Mouse (Mus musculus): Measurements from ENCODE around the gene Foxo6. TPM values are rescaled to one million over a fixed set of nuclear protein-coding genes. Genes with fewer than 3 reads are reported as not detected.

Gene Foxo6
- polyA plus RNA-seq, 1 experiment, result 0.61 TPM

DNA sequence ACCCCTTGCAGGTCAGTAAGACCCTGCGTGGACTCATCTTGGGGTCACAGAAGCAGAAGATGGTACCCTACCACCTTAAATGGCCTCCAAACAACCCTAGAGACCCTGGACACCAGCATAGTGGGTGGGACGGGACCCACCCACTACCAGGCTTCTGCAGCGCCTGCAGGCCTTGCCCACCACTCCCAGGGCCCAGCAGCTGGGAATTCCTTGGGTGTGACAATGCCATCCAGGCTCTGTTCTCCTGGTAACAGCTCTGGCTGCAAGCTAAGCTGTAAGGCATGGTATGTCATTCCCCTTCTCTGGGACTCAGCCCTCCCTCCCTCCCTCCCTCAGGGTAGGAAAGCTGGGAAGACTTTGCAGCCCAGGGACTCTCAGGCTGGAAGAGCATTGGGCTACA is 58.5 kb downstream of the Foxo6 start:
- Histone ChIP-seq H3K27me3 (ENCODE audit: control insufficient read depth, insufficient read depth, low read length, poor library complexity, severe bottlenecking) (no peaks in the 10 kb centered on the region), H3K9ac (ENCODE audit: low read depth, poor library complexity, severe bottlenecking) (no peak overlapping the region), H3K9me3 (replicated peaks; ENCODE audit: control insufficient read depth, insufficient read depth, low read length, poor library complexity, severe bottlenecking) (no peaks in the 10 kb centered on the region)

DNA sequence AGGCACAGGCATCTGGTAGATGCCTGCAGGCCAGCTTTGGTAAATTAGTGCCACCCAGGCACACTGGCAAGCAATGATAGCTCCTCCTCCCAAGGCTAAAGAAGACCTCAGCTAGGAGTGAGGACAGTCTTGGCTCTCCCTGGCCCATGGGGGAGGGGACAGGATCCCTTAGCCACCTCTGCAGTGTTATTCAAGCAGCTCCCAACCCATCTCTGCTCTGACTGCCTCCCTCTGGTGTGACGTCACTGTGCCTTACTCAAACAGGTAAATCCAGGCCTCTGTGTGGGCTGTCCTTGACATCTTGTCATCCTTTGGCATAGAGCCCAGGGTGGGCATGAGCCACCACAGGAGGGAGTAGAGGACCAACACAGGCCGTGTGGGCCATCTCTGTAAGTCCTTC is 59.9 kb downstream of the Foxo6 start:
- H3K27ac ChIP-seq (ENCODE audit: insufficient read depth, low read length), result no peak overlapping the region
- no peaks in the 10 kb centered on the region for H3K27me3 ChIP-seq (ENCODE audit: control insufficient read depth, insufficient read depth, low read length, poor library complexity, severe bottlenecking)
- H3K9me3 ChIP-seq (replicated peaks; ENCODE audit: control insufficient read depth, insufficient read depth, low read length, poor library complexity, severe bottlenecking), result no peaks in the 10 kb centered on the region
- H3K9ac ChIP-seq (ENCODE audit: low read depth, poor library complexity, severe bottlenecking), result no peak overlapping the region
- no peaks in the 10 kb centered on the region for H3K4me1 ChIP-seq (ENCODE audit: control insufficient read depth, insufficient read depth, low read length)
- no peaks in the 10 kb centered on the region for H3K36me3 ChIP-seq (ENCODE audit: control insufficient read depth, insufficient read depth, low read length, poor library complexity, severe bottlenecking)
- no peak overlapping the region for H3K4me3 ChIP-seq (ENCODE audit: low read depth, low read length)
- TF ChIP-seq POLR2A (IDR thresholded peaks at IDR 0.05; ENCODE audit: insufficient read depth, low read length) (no peak), CTCF (IDR thresholded peaks at IDR 0.05; ENCODE audit: low read depth, low read length) (no peak), EP300 (IDR thresholded peaks at IDR 0.05; ENCODE audit: insufficient read depth, low read depth, low read length) (no peak)

More for the DNA sequence above, 58.5 kb downstream of the Foxo6 start:
- TF ChIP-seq POLR2A (IDR thresholded peaks at IDR 0.05; ENCODE audit: insufficient read depth, low read length) (no peak), CTCF (IDR thresholded peaks at IDR 0.05; ENCODE audit: low read depth, low read length) (no peak), EP300 (IDR thresholded peaks at IDR 0.05; ENCODE audit: insufficient read depth, low read depth, low read length) (no peak)
- H3K27ac ChIP-seq (ENCODE audit: insufficient read depth, low read length), result no peak overlapping the region
- no peak overlapping the region for H3K4me3 ChIP-seq (ENCODE audit: low read depth, low read length)
- no peaks in the 10 kb centered on the region for H3K36me3 ChIP-seq (ENCODE audit: control insufficient read depth, insufficient read depth, low read length, poor library complexity, severe bottlenecking)
- no peaks in the 10 kb centered on the region for H3K4me1 ChIP-seq (ENCODE audit: control insufficient read depth, insufficient read depth, low read length)

GRCm38 (mm10) chr4:120226682-120227081 is 60.5 kb downstream of the Foxo6 start:
- H3K9ac ChIP-seq (ENCODE audit: low read depth, poor library complexity, severe bottlenecking), result no peak overlapping the region
- no peaks in the 10 kb centered on the region for H3K27me3 ChIP-seq (ENCODE audit: control insufficient read depth, insufficient read depth, low read length, poor library complexity, severe bottlenecking)
- H3K9me3 ChIP-seq (replicated peaks; ENCODE audit: control insufficient read depth, insufficient read depth, low read length, poor library complexity, severe bottlenecking), result no peaks in the 10 kb centered on the region
- H3K4me3 ChIP-seq (ENCODE audit: low read depth, low read length), result no peak overlapping the region
- no peaks in the 10 kb centered on the region for H3K4me1 ChIP-seq (ENCODE audit: control insufficient read depth, insufficient read depth, low read length)
- no peak overlapping the region for H3K27ac ChIP-seq (ENCODE audit: insufficient read depth, low read length)
- TF ChIP-seq CTCF (IDR thresholded peaks at IDR 0.05; ENCODE audit: low read depth, low read length) (no peak), POLR2A (IDR thresholded peaks at IDR 0.05; ENCODE audit: insufficient read depth, low read length) (no peak), EP300 (IDR thresholded peaks at IDR 0.05; ENCODE audit: insufficient read depth, low read depth, low read length) (0 out of 2 replicates have a peak, but pooled peaks have one; percentile 16)
- no peaks in the 10 kb centered on the region for H3K36me3 ChIP-seq (ENCODE audit: control insufficient read depth, insufficient read depth, low read length, poor library complexity, severe bottlenecking)

GRCm38 (mm10) chr4:120225135-120225780 is 61.9 kb downstream of the Foxo6 start:
- no peaks in the 10 kb centered on the region for H3K36me3 ChIP-seq (ENCODE audit: control insufficient read depth, insufficient read depth, low read length, poor library complexity, severe bottlenecking)
- no peaks in the 10 kb centered on the region for H3K4me1 ChIP-seq (ENCODE audit: control insufficient read depth, insufficient read depth, low read length)
- no peak overlapping the region for H3K9ac ChIP-seq (ENCODE audit: low read depth, poor library complexity, severe bottlenecking)
- H3K27ac ChIP-seq (ENCODE audit: insufficient read depth, low read length), result no peak overlapping the region
- H3K27me3 ChIP-seq (ENCODE audit: control insufficient read depth, insufficient read depth, low read length, poor library complexity, severe bottlenecking), result no peaks in the 10 kb centered on the region
- no peak overlapping the region for H3K4me3 ChIP-seq (ENCODE audit: low read depth, low read length)
- H3K9me3 ChIP-seq (replicated peaks; ENCODE audit: control insufficient read depth, insufficient read depth, low read length, poor library complexity, severe bottlenecking), result no peaks in the 10 kb centered on the region
- TF ChIP-seq POLR2A (IDR thresholded peaks at IDR 0.05; ENCODE audit: insufficient read depth, low read length) (no peak), CTCF (IDR thresholded peaks at IDR 0.05; ENCODE audit: low read depth, low read length) (peak; percentile 95), EP300 (IDR thresholded peaks at IDR 0.05; ENCODE audit: insufficient read depth, low read depth, low read length) (no peak)

DNA sequence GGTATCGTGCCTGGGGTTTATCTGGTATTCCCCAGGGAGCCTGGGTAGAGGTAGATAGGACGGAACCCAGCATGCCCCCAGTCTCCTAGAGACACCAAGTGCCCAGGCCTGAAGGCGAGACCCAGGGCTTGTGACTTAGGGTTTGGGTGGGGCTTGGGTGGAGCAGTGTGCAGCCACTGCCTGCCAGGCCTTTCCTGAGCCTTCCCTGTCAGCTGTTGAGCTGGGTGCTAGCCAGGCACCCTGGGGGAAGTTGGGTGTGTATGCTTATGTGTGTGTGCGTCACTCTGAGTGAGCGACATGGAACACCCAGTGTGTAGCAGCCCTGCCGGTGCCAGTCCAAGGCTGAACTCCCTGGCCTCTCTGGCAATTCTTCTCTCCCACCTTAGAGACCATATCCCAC is 63.3 kb downstream of the Foxo6 start:
- no peak for TF ChIP-seq EP300 (IDR thresholded peaks at IDR 0.05; ENCODE audit: insufficient read depth, low read depth, low read length)
- TF ChIP-seq POLR2A (IDR thresholded peaks at IDR 0.05; ENCODE audit: insufficient read depth, low read length), result no peak
- TF ChIP-seq CTCF (IDR thresholded peaks at IDR 0.05; ENCODE audit: low read depth, low read length), result no peak
- no peaks in the 10 kb centered on the region for H3K36me3 ChIP-seq (ENCODE audit: control insufficient read depth, insufficient read depth, low read length, poor library complexity, severe bottlenecking)
- no peaks in the 10 kb centered on the region for H3K27me3 ChIP-seq (ENCODE audit: control insufficient read depth, insufficient read depth, low read length, poor library complexity, severe bottlenecking)

GRCm38 (mm10) chr4:120223108-120223745 is 63.9 kb downstream of the Foxo6 start:
- no peaks in the 10 kb centered on the region for H3K27me3 ChIP-seq (ENCODE audit: control insufficient read depth, insufficient read depth, low read length, poor library complexity, severe bottlenecking)
- no peak overlapping the region for H3K4me3 ChIP-seq (ENCODE audit: low read depth, low read length)
- no peak overlapping the region for H3K9ac ChIP-seq (ENCODE audit: low read depth, poor library complexity, severe bottlenecking)
- TF ChIP-seq EP300 (IDR thresholded peaks at IDR 0.05; ENCODE audit: insufficient read depth, low read depth, low read length) (no peak), POLR2A (IDR thresholded peaks at IDR 0.05; ENCODE audit: insufficient read depth, low read length) (no peak), CTCF (IDR thresholded peaks at IDR 0.05; ENCODE audit: low read depth, low read length) (no peak)
- H3K4me1 ChIP-seq (ENCODE audit: control insufficient read depth, insufficient read depth, low read length), result no peaks in the 10 kb centered on the region
- no peaks in the 10 kb centered on the region for H3K9me3 ChIP-seq (replicated peaks; ENCODE audit: control insufficient read depth, insufficient read depth, low read length, poor library complexity, severe bottlenecking)
- H3K27ac ChIP-seq (ENCODE audit: insufficient read depth, low read length), result no peak overlapping the region
- H3K36me3 ChIP-seq (ENCODE audit: control insufficient read depth, insufficient read depth, low read length, poor library complexity, severe bottlenecking), result no peaks in the 10 kb centered on the region

More for the DNA sequence above, 63.3 kb downstream of the Foxo6 start:
- Histone ChIP-seq H3K9ac (ENCODE audit: low read depth, poor library complexity, severe bottlenecking) (no peak overlapping the region), H3K4me3 (ENCODE audit: low read depth, low read length) (no peak overlapping the region), H3K9me3 (replicated peaks; ENCODE audit: control insufficient read depth, insufficient read depth, low read length, poor library complexity, severe bottlenecking) (no peaks in the 10 kb centered on the region), H3K27ac (ENCODE audit: insufficient read depth, low read length) (no peak overlapping the region), H3K4me1 (ENCODE audit: control insufficient read depth, insufficient read depth, low read length) (no peaks in the 10 kb centered on the region)
